Mouse (Mus musculus): ENCODE data around the gene Gm21874. TPM values are rescaled to one million over a fixed set of nuclear protein-coding genes. Genes with fewer than 3 reads are reported as not detected.
"Not testable (repeated sequence)": the region's sequence is repeated elsewhere in the genome, so short reads cannot be mapped to it uniquely, and the experiment has no call there.

Gm21874 gene
- total RNA-seq (2021): not detected

GRCm38 (mm10) chrY:9416048-9416447 lies at the start of gene Gm21874:
Gene Gm21874, minus strand, starts transcription at chrY:9416148.
- intact Hi-C loops (cut with DNase I); DNase-seq (ENCODE audit: low spot score): not testable (repeated sequence)

Other genes with a start within 250 kb of the Gm21874 start
- not detected for gene Gm21721, start 214.0 kb downstream of the Gm21874 start, total RNA-seq (2021)
- not detected for gene Gm21812, start 69.0 kb downstream of the Gm21874 start, total RNA-seq (2021)